Mouse (Mus musculus) erythroblast, adult 5-6 weeks (primary cell): ENCODE data around the gene Pitpnm2. TPM values are rescaled to one million over a fixed set of nuclear protein-coding genes. Genes with fewer than 3 reads are reported as not detected.

Experiments used
- ATAC-seq: replicated peaks from 2 replicates; pipeline ENCODE4 v1.8.0; 2016; ENCODE audit warnings: moderate number of reproducible peaks, mild to moderate bottlenecking, moderate TSS enrichment, inconsistent platforms; ENCODE audit not compliant: poor library complexity, low FRiP score, severe bottlenecking
- total RNA-seq, 2 experiments: library from RNA; stranded (forward) in 1 of 2; stranded (reverse) in 1 of 2; fragments of 150-400 nt in 1 of 2; fragments of 200-764, 138-1000 nt in 1 of 2; gene quantifications; 2 replicates each; pipeline versions ENCODE4 v1.2.3 to v1.2.4; 2015 to 2017; ENCODE audit warnings: low replicate concordance in 2 of 2

The Pitpnm2 gene
- total RNA-seq, 2 experiments from 2014 or later = 1.0 to 1.9 TPM

DNA sequence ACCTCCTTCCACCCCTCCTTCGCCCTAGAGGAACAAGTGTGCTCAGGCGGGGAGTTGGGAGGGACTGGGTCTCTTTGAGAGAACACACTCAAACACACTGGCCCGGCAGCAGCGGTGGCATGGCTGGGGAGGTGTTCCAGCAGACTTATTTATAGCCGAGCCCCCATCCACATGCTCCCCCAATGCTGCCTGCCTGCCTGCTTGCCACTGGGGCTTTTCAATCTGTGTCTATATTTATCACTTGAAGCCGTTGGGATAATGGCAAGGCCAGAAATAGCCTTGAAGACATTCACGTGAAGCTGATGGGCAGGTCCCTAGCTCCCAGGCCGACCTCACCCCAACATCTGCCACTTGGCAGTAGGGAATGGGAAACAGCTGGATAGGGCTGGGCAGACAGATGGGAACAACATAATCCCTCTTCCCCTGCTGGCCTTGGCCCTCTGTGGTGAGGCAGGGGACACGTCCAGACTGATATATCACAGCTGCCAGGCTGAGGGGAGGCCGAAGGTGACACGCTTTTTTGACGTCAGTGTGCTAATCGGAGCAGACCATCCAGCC is 43.0 kb downstream of the Pitpnm2 start:
- no peak for ATAC-seq

DNA sequence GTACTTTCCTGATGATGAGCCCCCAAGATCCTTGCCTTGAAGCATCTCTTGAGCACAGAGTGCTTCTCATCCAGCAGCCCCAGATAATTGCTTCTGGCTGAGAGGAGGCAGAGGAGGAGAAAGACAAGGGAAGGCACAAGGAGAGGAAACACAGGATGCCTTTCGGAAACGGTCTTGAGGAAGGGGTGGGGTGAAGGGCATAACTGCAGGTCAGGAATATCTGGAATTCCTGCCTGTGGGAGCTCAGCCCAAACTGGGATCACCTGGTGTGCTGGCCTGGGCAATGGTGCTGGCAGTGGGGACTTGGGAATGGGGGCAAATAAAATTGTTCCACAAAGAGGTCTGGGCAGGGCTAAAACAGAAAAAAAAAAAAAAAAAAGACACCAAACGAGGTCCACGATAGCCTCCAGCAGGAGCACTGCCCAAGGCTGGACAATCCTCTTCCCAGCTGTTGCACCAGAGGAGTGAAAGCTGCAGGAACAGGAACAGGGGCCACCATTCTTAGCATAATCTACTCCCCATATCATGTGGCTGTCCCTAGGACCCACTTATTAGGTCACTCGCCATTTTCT is 43.7 kb downstream of the Pitpnm2 start:
- ATAC-seq = no peak

DNA sequence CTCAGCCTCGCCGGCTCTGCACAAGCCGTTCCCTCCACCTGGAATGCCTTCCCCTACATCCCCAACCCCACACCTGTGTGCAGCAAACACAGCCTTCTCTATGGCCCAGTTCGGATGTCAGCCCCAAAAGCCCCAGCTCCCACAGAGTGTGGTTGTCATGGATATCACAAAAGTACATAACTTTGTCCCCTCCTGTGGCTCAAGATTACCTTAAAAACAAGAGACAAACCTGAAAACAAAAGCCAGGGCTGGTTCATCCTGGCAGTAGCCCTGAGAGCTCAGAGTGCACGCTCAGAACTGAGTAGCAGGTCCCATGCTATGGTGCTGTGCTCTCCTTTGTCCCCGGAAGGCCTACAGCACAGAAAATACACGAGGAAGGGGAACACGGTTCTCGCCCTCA is 44.3 kb downstream of the Pitpnm2 start:
- ATAC-seq = no peak

DNA sequence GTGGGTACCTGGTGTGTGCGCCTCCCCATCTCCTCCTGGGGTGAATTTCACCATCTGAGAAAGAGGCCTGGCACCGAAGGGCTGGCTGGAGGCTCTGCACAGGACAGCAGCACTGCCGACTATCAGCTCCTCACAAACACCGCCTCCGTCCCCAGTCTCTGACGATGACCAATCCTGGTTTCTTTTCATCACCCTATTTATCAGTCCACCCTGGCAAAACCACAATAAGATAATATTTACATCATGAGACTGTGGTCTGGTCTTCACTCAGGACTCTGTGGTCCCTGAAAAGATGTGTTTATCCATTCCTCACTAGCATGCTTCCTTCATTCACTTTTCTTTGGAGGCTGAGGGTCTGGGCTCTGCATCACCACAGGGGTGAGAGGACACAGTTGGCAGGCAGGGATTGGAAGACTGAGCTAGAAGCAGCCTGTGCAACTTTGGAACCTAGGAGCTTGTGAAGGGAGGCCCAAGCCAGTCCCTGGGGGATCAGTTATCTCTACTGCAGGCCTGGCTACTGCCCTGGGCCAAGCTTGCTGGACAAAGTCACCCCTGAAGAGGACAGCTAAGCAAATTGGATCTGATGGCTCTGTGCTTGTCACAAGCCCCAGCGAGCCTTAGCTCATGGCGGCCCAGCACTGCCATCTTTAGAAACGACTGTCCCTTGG is 45.3 kb downstream of the Pitpnm2 start:
- ATAC-seq = no peak

DNA sequence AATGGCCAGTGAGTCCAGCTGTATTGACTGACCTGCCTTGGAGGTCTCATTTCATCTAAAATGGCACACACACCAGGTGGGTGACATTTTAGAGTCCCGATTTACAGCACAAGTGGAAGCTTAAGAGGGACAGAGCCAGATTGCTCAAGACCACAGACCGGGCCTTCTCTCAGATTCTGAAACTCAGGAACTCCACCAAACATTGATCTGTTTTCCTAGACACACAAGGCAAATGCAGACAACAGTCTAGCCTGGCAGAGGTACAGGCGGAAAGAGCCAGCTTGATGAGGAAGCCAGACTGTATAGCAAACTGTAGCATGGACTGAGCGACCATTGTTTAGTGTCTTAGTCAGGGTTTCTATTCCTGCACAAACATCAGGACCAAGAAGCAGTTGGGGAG is 46.3 kb downstream of the Pitpnm2 start:
- no peak for ATAC-seq

DNA sequence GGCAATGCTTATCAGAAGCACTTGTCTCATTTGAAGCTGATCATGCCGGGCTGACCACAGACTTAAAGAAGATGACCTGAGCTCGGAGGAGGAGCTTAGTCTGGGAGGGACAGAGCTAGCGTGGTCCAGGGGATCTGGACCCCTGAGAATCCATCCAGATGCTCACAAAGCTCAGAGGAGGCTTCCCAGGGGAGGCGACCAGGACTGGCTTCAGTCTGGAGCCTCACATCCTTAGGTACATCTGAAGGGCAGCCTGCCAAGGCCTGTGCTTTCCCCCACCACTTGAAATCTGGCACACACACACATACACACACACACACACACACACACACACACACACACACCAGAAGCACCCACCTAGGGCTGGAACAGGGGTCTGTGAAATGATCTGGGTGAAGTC is 47.5 kb downstream of the Pitpnm2 start:
- ATAC-seq = no peak

DNA sequence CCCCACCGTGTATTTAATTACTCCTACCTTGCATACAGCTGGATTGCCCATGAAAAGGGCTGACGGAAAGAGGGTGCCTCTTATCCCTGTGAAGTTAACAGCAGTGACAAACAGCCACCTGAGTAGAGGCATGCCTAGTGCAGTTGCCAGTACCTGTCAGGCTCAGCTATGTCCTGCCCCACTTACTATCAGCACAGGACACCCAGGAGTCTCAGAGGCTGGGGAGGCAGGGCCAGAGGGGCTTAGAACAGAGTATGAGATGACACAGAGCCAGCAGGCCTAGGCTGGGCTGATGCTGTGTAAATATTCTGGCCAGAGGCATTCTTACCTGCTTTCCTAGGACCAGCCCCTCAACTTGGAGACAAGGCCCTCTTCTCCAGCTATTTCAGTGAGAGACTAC is 48.0 kb downstream of the Pitpnm2 start:
- ATAC-seq = no peak

DNA sequence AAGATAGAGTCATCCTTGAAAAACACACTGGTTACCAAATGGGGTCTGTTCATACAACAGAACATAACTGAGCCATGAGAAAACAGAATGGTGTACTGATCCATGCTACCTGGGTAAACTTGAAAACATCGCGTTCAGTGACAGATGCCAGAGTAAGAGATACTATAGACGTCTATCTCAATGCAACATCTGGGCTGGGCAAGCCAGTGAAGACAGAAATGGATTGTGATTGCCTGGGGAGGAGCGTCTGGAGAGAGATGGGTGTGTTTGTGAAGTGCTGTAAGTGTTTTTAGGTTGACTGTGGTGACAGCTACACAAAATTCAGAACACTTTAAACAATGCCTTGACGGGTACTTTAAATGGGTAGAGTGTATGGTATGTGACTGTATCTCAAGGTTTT is 48.7 kb downstream of the Pitpnm2 start:
- no peak for ATAC-seq

DNA sequence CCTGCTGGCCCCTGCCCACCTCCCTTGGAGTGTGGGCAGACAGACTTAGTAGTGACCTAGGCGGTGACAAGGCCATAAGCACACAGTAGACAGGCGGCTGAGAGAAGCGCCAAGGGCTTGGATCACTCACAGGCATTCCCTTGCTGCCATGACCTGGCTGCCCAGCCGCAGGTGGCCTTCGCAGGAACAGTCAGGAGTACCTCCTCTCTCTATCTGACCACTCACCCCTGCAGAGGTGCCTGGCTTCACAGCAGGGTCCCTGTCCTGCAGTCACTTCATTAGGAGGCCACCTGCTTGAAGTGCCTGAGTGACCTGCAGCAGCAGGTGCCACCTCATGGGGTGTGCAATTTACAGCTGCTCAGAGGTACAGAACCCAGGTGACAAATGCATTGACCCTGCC is 50.4 kb downstream of the Pitpnm2 start:
- ATAC-seq = no peak

DNA sequence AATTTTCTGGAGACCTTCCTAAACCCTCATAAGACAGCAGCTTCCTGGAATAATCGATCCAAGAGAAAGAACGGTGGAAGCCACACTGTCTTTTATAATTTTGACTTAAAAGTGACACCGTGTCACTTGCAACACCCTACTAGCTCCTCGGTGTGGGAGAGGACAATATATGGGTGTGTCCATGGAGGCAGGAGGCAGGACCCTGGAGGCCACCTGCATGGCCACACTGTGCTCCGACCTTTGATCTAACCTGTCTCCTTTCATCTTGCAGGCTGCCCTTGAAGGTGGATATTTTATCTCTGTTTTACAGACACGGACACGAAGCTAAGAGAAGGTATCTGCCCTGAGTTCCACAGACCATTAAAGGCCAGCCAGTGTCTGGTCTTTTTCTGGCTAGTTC is 51.1 kb downstream of the Pitpnm2 start:
- ATAC-seq = no peak

DNA sequence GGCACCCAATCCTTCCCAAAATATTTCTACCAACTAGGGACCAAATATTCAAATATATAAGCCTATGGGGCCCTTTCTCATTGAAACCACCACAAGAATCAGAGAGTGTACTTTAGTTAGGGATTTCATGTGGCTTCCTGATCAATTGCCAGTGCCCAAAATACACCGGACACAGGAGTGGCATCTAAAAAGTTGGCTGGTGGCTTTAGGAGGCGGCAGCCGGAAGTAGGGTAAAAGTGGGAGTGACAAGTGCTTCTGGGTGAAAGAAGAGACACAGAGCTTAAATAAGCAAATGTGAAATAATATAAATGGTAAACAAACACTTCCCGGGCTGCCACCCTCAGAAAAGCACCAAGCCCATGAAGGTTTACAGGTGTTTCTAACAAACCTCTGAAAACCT is 53.5 kb downstream of the Pitpnm2 start:
- no peak for ATAC-seq

DNA sequence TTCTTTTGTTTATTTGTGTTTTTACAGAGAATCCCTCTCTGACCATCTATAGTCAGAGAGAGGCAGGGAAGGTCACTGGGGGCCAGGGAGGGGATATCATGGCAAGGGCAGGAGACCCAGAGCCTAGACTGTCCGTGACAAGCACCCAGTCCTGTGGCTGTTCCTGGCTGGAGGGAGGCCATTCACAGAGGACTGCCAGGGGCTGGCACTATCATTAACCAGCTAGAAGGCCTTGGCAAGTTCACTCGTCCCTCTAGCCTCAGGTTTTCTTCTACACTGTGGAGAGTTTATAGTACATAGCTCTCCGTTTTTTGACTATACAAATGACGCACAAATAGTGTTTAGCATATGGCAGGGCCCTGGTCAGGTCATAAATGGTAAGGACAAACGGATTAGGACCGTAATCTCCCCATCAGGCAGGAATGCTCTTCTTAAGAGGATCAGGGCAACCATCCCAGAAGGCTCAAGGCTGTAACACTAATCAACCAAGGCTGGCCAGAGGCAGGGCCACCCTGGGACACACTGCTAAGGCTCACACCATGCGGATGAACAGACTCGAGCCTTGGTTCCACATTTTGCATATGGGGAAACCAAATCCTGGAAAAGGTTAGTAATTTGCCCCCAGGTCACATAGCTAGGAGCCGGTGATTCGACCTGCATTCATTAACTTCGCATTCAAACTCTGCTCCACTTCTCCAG is 55.0 kb downstream of the Pitpnm2 start:
- no peak for ATAC-seq

DNA sequence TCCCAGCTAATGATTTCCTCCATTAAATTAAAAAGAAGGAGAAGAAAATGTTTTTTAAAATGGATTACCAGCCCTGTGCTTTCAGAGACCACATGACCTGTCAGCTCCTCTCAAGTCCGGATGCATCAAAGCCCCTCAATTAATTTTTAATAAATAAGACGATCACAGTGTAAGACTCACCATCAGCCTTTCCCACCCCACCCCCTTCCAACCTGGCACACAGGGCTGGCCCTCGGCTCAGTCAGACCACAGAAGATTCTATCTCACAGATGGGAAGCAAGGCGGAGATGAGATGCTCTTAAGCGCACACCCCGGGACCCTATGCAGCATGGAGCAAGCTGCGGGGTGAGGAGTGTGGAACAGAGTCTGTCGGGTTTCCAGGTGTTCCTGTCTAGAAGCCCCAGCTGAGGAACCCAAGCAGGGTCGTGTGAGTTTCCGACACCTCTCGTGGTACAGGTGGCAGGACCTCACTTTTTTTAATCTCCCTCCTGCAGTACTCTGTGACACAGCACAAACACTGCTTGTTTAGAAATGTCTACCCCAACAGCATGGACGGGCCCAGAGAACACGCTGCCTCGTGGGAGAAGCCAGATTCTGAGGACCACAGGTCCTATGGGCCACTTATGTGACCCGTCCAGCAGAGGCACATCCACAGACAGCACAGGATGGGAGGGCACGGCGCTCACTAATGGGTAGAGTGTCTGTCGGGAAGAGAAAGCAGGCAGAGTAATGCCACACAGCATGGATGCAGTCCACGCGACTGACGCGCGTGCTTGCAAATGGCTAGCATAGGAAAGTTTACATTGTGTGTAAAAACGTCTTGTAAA is 56.1 kb downstream of the Pitpnm2 start:
- no peak for ATAC-seq

DNA sequence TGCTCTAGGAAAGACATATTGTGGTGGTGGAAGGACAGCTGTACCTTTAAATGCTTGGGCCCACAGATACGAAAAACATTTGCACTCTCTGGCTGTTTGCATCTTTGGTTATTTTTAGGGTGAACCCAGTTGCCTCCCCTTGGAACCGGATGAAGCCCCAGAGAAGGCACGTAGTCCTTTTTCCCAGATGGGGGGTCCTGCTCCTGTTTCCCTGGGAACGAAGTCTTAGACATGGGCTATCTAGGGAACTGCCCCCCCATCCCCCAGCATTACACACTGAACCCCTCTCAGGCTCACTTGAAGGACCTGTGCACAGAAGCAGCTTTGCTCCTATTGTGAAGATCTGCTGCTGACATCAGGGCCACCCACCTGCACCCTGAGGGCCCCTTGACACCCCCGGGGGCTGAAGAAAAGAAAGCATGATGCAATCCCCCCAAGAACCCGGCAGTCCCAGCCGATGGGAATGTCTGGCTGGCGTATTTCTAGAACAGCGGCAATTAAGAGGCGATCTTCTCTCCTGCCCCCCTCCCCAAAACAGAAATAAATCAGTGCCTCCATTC is 56.8 kb downstream of the Pitpnm2 start:
- ATAC-seq = no peak

DNA sequence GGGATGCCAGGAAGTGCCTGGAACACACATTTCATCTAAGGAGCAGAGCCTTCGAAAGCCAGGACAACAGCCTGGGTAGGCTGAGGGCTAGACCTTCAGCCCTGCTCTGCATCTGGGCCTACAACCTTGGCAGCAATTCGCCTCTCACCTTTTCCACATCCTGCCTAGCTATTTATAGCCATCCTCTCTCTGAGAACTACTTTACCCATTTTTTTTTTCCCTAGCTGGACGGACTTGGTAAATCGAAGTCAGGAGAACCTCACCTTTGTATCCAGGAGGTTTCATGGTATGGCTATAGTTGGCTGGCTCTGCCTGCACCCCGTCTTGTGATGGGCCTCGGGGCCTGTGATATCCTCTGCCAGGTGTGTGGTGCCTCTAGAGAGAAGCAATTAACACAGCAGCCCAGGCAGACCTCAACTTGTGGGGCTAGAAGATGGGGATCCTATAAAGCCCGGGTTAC is 57.3 kb downstream of the Pitpnm2 start:
- no peak for ATAC-seq

DNA sequence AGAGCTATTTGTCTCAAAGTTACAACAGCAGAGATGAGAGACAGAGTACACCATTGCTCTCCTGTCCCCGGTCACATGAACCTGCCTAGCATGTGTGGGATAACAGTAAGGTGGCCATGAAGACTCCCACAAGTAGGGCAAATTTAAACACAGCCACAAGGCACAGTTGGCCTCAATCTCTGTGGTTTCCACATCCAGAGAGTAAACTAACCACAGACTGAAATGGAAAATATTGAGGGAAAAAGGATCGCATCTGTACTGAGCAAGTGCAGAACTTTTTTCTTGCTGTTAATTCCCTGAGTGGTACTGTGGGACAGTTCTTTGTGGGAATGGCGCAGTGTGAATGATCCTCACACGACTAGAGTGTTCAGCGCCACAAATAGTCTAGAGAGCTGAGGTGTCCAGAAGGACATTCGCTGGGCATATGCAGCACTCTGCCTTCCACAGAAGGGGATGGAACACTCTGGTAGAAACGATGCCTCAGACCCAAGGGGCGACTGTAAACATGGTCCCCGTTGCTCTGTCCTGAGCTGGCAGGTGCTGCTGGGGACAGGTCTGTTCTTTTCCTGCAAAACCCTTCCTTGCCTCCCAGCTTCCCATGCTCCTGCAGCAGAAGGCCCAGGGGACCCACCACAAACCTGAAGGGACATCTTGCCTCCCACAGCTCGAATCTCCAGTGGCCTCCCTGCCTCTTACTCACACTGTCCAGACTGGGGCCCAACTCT is 59.3 kb downstream of the Pitpnm2 start:
- ATAC-seq = no peak

DNA sequence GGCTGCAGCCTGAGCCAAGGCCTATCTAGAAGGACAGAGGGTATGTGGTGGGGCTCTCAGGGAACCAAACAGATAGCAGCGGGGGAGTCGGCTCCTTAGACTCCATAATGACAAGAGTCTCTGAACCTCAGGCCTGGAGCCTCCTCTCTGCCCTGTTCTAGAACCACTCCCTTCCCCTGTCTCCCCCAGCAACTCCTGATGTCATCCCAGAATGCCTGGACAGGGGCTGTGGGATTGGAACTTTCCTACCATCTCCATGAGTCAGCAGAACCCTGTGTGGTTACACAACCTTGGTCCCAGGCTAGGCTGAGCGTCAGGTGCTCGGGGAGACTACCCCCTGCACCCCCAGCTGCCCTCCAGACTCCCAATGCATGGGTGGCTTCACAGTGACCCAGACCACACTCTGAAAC is 60.0 kb downstream of the Pitpnm2 start:
- no peak for ATAC-seq

DNA sequence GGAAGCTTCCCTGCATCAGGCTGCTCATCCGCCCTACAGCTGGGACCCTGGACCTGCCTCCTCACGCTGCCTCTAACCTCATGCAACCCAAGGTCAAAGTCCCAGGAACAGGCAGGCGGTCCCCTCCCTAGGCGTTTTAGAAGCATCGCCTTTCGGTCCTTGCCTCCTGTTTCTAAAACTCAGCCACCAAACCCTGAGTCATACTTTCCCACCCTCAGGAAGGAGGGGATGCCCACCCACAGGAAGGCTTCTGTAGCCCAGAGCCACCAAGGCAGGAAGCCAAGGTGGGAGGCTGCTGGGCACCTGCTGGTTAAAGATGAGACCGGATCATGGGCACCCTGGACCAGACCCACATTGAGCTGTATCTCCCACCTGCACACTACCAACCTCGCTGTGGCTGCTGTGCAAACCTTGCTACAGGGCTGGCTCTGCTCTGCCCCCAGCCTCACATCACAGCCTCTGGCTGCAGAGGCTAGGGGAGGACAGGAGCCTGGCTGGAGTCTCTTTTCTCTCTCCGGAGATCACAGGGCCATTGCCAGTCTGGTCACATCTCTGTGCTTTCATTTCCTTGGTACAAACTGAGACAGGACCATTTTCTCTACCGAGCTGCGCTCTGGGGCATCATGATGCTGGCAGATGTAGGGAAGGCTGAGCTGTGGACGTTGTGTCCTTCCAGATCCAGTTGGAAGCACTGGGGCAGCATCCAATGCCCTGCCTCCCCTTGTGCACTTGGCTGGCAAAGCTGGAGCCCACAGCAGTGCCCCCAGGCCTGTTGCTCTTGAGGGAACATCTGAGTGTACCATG is 61.9 kb downstream of the Pitpnm2 start:
- no peak for ATAC-seq
